Mouse (Mus musculus) lung, adult 18-20 months (tissue): ENCODE measurements at regions not wholly inside any gene's neighbourhood (a gene's known extent, or its start where the extent isn't known, plus 50 kb on each side); places are given as distances from the start of the nearest gene placed in this dataset.
A peak's percentile ranks its signal among the peaks of the same experiment; 100 is the strongest.

ENCODE experiments used
- DNase-seq, 2 experiments: peaks; one replicate each; pipeline ENCODE4 v3.0.0; 2022; ENCODE audit warnings: mixed read lengths in 2 of 2

- no peak for DNase-seq
Measured at GRCm38 (mm10) chr12:7670114-7670513, 307.3 kb upstream of the Apob start.

- DNase-seq, result no peak
Measured at GRCm38 (mm10) chr12:7670561-7670960, 306.9 kb upstream of the Apob start.

GRCm38 (mm10) chr12:7691996-7692395, 285.5 kb upstream of the Apob start:
- DNase-seq, result no peak

- DNase-seq, result no peak
Measured at GRCm38 (mm10) chr12:7698324-7698944, 279.0 kb upstream of the Apob start.

GRCm38 (mm10) chr12:7709102-7709501, 268.3 kb upstream of the Apob start:
- no peak for DNase-seq

GRCm38 (mm10) chr12:7709872-7710271, 267.6 kb upstream of the Apob start:
- DNase-seq, result no peak

- DNase-seq, result no peak
Measured at GRCm38 (mm10) chr12:7715091-7715490, 262.4 kb upstream of the Apob start.

GRCm38 (mm10) chr12:7718556-7718955, 258.9 kb upstream of the Apob start:
- DNase-seq, result no peak

- DNase-seq, result peak in 1 of 2 experiments; percentile 5
Measured at GRCm38 (mm10) chr12:7719080-7719479, 258.4 kb upstream of the Apob start.

GRCm38 (mm10) chr12:7724992-7725391, 252.5 kb upstream of the Apob start:
- DNase-seq, result no peak

GRCm38 (mm10) chr12:7738020-7738419, 239.4 kb upstream of the Apob start:
- DNase-seq, result no peak

GRCm38 (mm10) chr12:7738629-7739351, 238.7 kb upstream of the Apob start:
- DNase-seq, result no peak

- DNase-seq, result no peak
Measured at GRCm38 (mm10) chr12:7739352-7739994, 238.0 kb upstream of the Apob start.

GRCm38 (mm10) chr12:7746708-7747107, 230.7 kb upstream of the Apob start:
- no peak for DNase-seq

GRCm38 (mm10) chr12:7749319-7750238, 227.9 kb upstream of the Apob start:
- DNase-seq, result no peak

- DNase-seq, result no peak
Measured at GRCm38 (mm10) chr12:7754861-7755260, 222.6 kb upstream of the Apob start.

GRCm38 (mm10) chr12:7764795-7765697, 212.4 kb upstream of the Apob start:
- no peak for DNase-seq

- no peak for DNase-seq
Measured at GRCm38 (mm10) chr12:7774127-7774526, 203.3 kb upstream of the Apob start.

- no peak for DNase-seq
Measured at GRCm38 (mm10) chr12:7776335-7776734, 201.1 kb upstream of the Apob start.

- peak in 1 of 2 experiments; percentile 29 for DNase-seq
Measured at GRCm38 (mm10) chr12:7777220-7778055, 200.0 kb upstream of the Apob start.

GRCm38 (mm10) chr12:7778056-7778440, 199.4 kb upstream of the Apob start:
- peak in 1 of 2 experiments; percentile 17 for DNase-seq
